ENCODE assay signal across 20 mouse cellular contexts in genomic region chr11:50206037-50206436, GRCm38 (mm10).
"Had no signal": no experiment of that assay in that cellular context is flagged by ENCODE, and none has a peak within 500 bp of the region (broad histone marks: within the 10 kb centered on the region; RNA-seq: fewer than 3 reads in every experiment).

No protein-coding gene starts in this region.

- H3K27ac ChIP-seq: heart, embryonic 10.5 days; hindbrain, embryonic 13.5 days; hindbrain, embryonic 15.5 days; hindbrain, postnatal 0 days; kidney, embryonic 15.5 days; kidney, postnatal 0 days; left cerebral cortex, adult 2 months; limb, embryonic 10.5 days; limb, embryonic 12.5 days; liver, embryonic 14.5 days had no signal

- H3K9ac ChIP-seq: heart, embryonic 12.5 days; hindbrain, embryonic 13.5 days; hindbrain, embryonic 15.5 days; kidney, embryonic 15.5 days; limb, embryonic 12.5 days; liver, embryonic 14.5 days had no signal

- ATAC-seq: hindbrain, postnatal 0 days; intestine, embryonic 16.5 days had no signal

- DNase-seq: gastrocnemius, postnatal 14 days; gastrocnemius, postnatal 36 days; heart, postnatal 36 days; kidney, adult 11 months; kidney, postnatal 25 days; kidney, postnatal 4 days; layer of hippocampus, adult 9-11 months; liver had no signal

- H3K4me2 ChIP-seq: heart, embryonic 12.5 days; hindbrain, embryonic 13.5 days; hindbrain, embryonic 15.5 days; kidney, embryonic 15.5 days; limb, embryonic 12.5 days had no signal

- H3K27me3 ChIP-seq: heart, embryonic 12.5 days; hindbrain, embryonic 13.5 days; hindbrain, embryonic 15.5 days; kidney, embryonic 15.5 days; limb, embryonic 12.5 days had no signal

- H3K4me3 ChIP-seq: heart, embryonic 10.5 days; heart, embryonic 12.5 days; hindbrain, embryonic 13.5 days; hindbrain, embryonic 15.5 days; kidney, embryonic 15.5 days; left cerebral cortex, adult 2 months; limb, embryonic 10.5 days; limb, embryonic 12.5 days had no signal

- H3K9me3 ChIP-seq: heart, embryonic 10.5 days; heart, embryonic 12.5 days; hindbrain, embryonic 13.5 days; hindbrain, embryonic 15.5 days; kidney, embryonic 15.5 days; limb, embryonic 10.5 days; limb, embryonic 12.5 days had no signal
